Mouse (Mus musculus): ENCODE measurements around the gene Bcas1.

Bcas1 gene

GRCm38 (mm10) chr2:170308033-170308820 is 119.4 kb downstream of the Bcas1 start:
- DNase-seq, result no peak

- no peak for DNase-seq
Measured at GRCm38 (mm10) chr2:170307589-170308021, 120.0 kb downstream of the Bcas1 start.

GRCm38 (mm10) chr2:170306637-170307320 is 120.9 kb downstream of the Bcas1 start:
- no peak for DNase-seq

- DNase-seq, result no peak
Measured at GRCm38 (mm10) chr2:170304766-170305165, 122.9 kb downstream of the Bcas1 start.

GRCm38 (mm10) chr2:170303595-170303994 is 124.0 kb downstream of the Bcas1 start:
- DNase-seq, result no peak

- DNase-seq, result no peak
Measured at GRCm38 (mm10) chr2:170302825-170303224, 124.8 kb downstream of the Bcas1 start.

Measured in retina, postnatal 1 day (tissue).